Mouse (Mus musculus) forebrain, embryonic 10.5 days (tissue): Measurements from ENCODE around the gene Elane. TPM values are rescaled to one million over a fixed set of nuclear protein-coding genes. Genes with fewer than 3 reads are reported as not detected.
"Not testable (repeated sequence)": the region's sequence is repeated elsewhere in the genome, so short reads cannot be mapped to it uniquely, and the experiment has no call there.

Experiments
- DNase-seq: peaks from one replicate; pipeline ENCODE4 v3.0.0-alpha.2; 2017; ENCODE audit warnings: low spot score; ENCODE audit errors: extremely low spot score
- H3K27ac ChIP-seq: fragments of 300-500 bp; sonication (generic); 2 replicates; pipeline ENCODE4 v1.5.1; 2016; ENCODE audit warnings: mild to moderate bottlenecking
- H3K27me3 ChIP-seq: fragments of 300-500 bp; sonication (generic); 2 replicates; pipeline ENCODE4 v1.6.1; 2016; ENCODE audit warnings: mild to moderate bottlenecking; ENCODE audit not compliant: poor library complexity, severe bottlenecking
- H3K36me3 ChIP-seq: fragments of 300-500 bp; sonication (generic); replicated peaks from 2 replicates; pipeline ENCODE4 v1.6.1; 2016; ENCODE audit warnings: mild to moderate bottlenecking, moderate library complexity
- H3K4me1 ChIP-seq: fragments of 300-500 bp; sonication (generic); 2 replicates; pipeline ENCODE4 v1.6.1; 2016
- H3K4me3 ChIP-seq: fragments of 300-500 bp; sonication (generic); 2 replicates; pipeline ENCODE4 v1.5.1; 2016; ENCODE audit warnings: mild to moderate bottlenecking, moderate library complexity
- H3K9me3 ChIP-seq: fragments of 300-500 bp; sonication (generic); 2 replicates; pipeline ENCODE4 v1.6.1; 2016; ENCODE audit warnings: mild to moderate bottlenecking, moderate library complexity
- WGBS: fragments of 180-500 bp; shearing (Covaris S2); methylation state at CpG from one replicate; pipeline ENCODE4 v1.1.7; 2016; 5-methylcytosine and 5-hydroxymethylcytosine counted together
- polyA plus RNA-seq: library from polyadenylated mRNA; unstranded; fragments of >200 nt; fragmentation: Nextera tagmentation; extraction: Ambion mirVana; gene quantifications from 2 replicates; pipeline ENCODE4 v1.2.1, GENCODE M21; 2016

Elane gene
- polyA plus RNA-seq, 1 experiment from 2014 or later = not detected

GRCm38 (mm10) chr10:79874290-79874862 is 11.7 kb upstream of the Elane start, which contains the start of the genes Prtn3 and Plppr3:
Gene Prtn3 (plus strand): TSS chr10:79874476.
Gene Plppr3 (minus strand): TSS chr10:79874634.
- Histone ChIP-seq H3K27ac (peak within 1 kb of the TSS; percentile 97), H3K4me3 (peak within 1 kb of the TSS; percentile 71), H3K4me1 (peaks cover 50% of the 10 kb centered on the region), H3K9me3 (no peaks in the 10 kb centered on the region), H3K36me3 (peaks cover 34% of the 10 kb centered on the region), H3K27me3 (peaks cover 24% of the 10 kb centered on the region)
- WGBS = under 1% methylated on average over 57 of the region's 57 CpGs
- DNase-seq = peak; percentile 78

DNA sequence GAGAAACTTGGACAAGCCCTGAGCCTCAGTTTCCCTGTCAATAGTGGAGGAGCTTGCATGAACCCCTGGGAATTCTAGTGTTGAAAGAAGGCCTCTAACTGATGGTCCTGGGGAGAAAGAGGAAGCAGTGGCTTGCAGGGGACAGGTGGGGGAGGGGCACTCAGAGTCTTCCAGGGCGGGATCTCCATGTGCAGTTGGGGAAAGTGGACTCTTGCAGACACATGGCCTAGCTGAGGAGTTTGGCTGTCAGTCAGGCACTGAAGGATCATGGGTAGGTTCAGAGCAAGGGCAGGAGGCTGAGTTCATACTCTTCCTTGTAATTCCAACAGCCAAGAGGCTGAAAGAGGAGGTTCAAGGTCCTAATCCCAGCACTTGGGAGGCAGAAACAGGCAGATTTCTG is 8.9 kb upstream of the Elane start:
- Histone ChIP-seq H3K36me3 (peaks cover 8% of the 10 kb centered on the region), H3K4me3 (no peak overlapping the region), H3K27me3 (peaks cover 52% of the 10 kb centered on the region), H3K4me1 (peaks cover 61% of the 10 kb centered on the region), H3K27ac (no peak overlapping the region), H3K9me3 (no peaks in the 10 kb centered on the region)
- WGBS = 58% methylated on average over 1 of the region's 1 CpGs
- DNase-seq = no peak

GRCm38 (mm10) chr10:79877757-79878156 is 8.3 kb upstream of the Elane start:
- no peaks in the 10 kb centered on the region for H3K9me3 ChIP-seq
- H3K4me1 ChIP-seq = peaks cover 62% of the 10 kb centered on the region
- peaks cover 57% of the 10 kb centered on the region for H3K27me3 ChIP-seq
- DNase-seq = no peak
- H3K4me3 ChIP-seq = no peak overlapping the region
- H3K27ac ChIP-seq = no peak overlapping the region
- 55% methylated on average over 12 of the region's 12 CpGs for WGBS
- H3K36me3 ChIP-seq = peaks cover 2% of the 10 kb centered on the region

DNA sequence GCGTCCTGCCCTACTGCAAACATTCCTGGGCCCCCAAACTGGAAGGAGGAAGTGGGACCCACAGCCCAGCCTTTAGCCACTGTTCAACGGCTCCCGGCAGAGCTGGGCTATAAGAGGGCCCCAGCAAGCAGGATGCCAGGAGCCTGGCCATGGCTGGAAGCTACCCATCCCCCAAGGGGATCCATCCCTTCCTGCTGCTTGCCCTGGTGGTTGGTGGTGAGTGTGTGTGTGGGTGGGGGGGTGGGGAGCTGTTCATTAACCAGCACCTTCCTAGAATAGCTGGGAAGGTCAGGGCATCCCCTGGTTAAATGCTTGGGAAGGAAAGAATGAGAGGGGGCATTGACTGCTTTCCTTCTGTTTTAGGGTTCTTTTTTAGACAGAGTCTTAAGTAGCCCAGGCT is 6.5 kb upstream of the Elane start:
- no peak for DNase-seq
- peaks cover 53% of the 10 kb centered on the region for H3K4me1 ChIP-seq
- WGBS = 45% methylated on average over 3 of the region's 3 CpGs
- no peaks in the 10 kb centered on the region for H3K9me3 ChIP-seq
- H3K27me3 ChIP-seq = peaks cover 75% of the 10 kb centered on the region
- no peaks in the 10 kb centered on the region for H3K36me3 ChIP-seq
- H3K4me3 ChIP-seq = no peak overlapping the region
- no peak overlapping the region for H3K27ac ChIP-seq

DNA sequence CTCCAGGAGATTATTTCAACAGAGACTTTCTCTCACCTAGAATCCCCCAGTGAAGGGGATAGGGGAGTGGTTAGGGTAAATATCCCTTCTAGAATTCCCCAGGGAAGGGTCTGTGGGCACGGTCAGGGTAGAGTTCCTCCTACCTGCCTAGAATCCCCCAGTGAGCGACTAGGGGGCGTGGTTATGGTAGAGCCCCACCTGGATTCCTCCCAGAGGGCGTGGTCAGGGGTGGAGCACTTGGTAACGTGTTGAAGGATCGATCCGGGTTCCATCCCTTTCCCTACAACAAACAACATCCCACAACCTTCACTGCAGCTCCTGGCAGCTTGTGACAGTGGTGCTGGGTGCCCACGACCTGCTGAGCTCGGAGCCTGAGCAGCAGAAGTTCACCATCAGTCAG is 5.3 kb upstream of the Elane start:
- WGBS = 17% methylated on average over 9 of the region's 9 CpGs
- Histone ChIP-seq H3K4me3 (peak overlapping the region; percentile 15; the same call in 1 of the 2 replicates), H3K4me1 (peaks cover 41% of the 10 kb centered on the region), H3K36me3 (no peaks in the 10 kb centered on the region), H3K27ac (no peak overlapping the region), H3K27me3 (peaks cover 67% of the 10 kb centered on the region), H3K9me3 (no peaks in the 10 kb centered on the region)
- no peak for DNase-seq

- no peaks in the 10 kb centered on the region for H3K36me3 ChIP-seq
- peaks cover 67% of the 10 kb centered on the region for H3K27me3 ChIP-seq
- peak overlapping the region; percentile 36 for H3K4me3 ChIP-seq
- no peaks in the 10 kb centered on the region for H3K9me3 ChIP-seq
- WGBS = 8% methylated on average over 22 of the region's 22 CpGs
- no peak for DNase-seq
- peak overlapping the region; percentile 31; the same call in 1 of the 2 replicates for H3K27ac ChIP-seq
- H3K4me1 ChIP-seq = peaks cover 40% of the 10 kb centered on the region
Observed at GRCm38 (mm10) chr10:79881981-79882380, 4.1 kb upstream of the Elane start.

DNA sequence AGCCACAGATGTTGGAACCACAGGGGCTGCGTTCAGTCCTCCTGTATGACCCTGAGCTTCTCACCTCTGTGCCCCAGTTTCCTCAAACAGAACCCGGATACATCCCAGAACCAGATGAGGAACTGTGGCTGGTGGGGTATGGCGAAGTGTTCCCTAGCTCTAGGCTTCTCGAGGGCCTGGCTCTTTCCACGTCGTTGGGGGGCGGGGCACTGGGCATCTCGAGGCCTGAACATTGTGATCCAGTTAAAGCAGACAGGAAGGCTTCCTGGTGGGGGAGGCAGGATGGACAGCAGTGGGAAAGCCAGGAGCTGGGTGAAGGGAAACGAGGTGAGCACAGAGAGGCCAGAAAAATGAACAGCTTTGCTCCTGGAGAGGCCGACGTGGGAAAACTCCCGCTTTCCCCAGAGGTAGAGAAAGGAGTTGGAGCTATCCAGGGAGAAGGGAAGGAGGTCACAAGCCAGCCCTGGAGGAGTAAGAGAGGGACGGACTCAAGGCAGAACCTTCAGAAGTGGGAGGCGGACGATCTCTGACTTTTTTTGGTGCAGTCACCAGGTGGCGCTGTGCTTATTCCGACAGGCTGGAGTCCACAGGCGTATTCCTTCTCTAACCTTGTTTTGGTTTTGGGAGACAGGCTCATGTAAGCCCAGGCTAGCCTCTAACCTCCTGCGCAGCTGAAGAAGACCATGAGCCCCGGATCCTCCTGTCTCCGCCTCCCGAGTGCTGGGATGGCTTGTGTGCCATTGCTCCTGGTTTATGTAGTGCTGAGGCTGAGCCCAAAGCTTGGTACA is 2.6 kb upstream of the Elane start:
- H3K27me3 ChIP-seq = peaks cover 74% of the 10 kb centered on the region
- WGBS = 16% methylated on average over 22 of the region's 22 CpGs
- peaks cover 29% of the 10 kb centered on the region for H3K4me1 ChIP-seq
- H3K4me3 ChIP-seq = peak overlapping the region; percentile 24
- peak; percentile 76 for DNase-seq
- no peaks in the 10 kb centered on the region for H3K9me3 ChIP-seq
- no peak overlapping the region for H3K27ac ChIP-seq
- no peaks in the 10 kb centered on the region for H3K36me3 ChIP-seq

GRCm38 (mm10) chr10:79884446-79884845 is 1.6 kb upstream of the Elane start:
- Histone ChIP-seq H3K36me3 (no peaks in the 10 kb centered on the region), H3K4me1 (peaks cover 25% of the 10 kb centered on the region), H3K9me3 (no peaks in the 10 kb centered on the region), H3K27ac (no peak overlapping the region), H3K4me3 (no peak overlapping the region), H3K27me3 (peaks cover 71% of the 10 kb centered on the region)
- DNase-seq = no peak
- 83% methylated on average over 4 of the region's 4 CpGs for WGBS

GRCm38 (mm10) chr10:79884938-79885337 is 1.1 kb upstream of the Elane start:
- Histone ChIP-seq H3K27me3 (peaks cover 69% of the 10 kb centered on the region), H3K4me1 (peaks cover 23% of the 10 kb centered on the region)
- WGBS = 86% methylated on average over 3 of the region's 3 CpGs
- H3K4me3 ChIP-seq, H3K9me3 ChIP-seq, H3K36me3 ChIP-seq, DNase-seq, H3K27ac ChIP-seq: not testable (repeated sequence)

DNA sequence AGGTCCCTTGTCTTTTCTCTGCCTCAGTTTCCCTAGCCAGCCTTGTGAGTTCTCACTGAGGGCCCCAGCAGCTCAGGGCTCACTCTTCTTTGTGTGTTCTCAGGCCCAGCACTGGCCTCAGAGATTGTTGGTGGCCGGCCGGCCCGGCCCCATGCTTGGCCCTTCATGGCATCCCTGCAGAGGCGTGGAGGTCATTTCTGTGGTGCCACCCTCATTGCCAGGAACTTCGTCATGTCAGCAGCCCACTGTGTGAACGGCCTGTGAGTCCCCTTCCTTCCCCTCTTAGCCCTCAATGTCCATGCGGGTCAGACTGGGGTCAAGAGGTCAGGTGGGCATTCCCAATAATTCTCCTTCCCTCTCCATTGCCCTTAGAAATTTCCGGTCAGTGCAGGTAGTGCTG is 564 bp downstream of the Elane start:
- no peak overlapping the region for H3K27ac ChIP-seq
- H3K4me3 ChIP-seq = no peak overlapping the region

GRCm38 (mm10) chr10:79889386-79889785 is 3.3 kb downstream of the Elane start:
- Histone ChIP-seq H3K4me3 (no peak overlapping the region), H3K4me1 (0 out of 2 replicates have a peak, but pooled peaks cover 4% of the 10 kb centered on the region), H3K36me3 (peaks cover 3% of the 10 kb centered on the region; the same call in 1 of the 2 replicates), H3K27me3 (peaks cover 63% of the 10 kb centered on the region), H3K27ac (no peak overlapping the region), H3K9me3 (no peaks in the 10 kb centered on the region)
- DNase-seq = no peak
- 78% methylated on average over 2 of the region's 2 CpGs for WGBS

More for the DNA sequence above, 564 bp downstream of the Elane start:
- Histone ChIP-seq H3K4me1 (peaks cover 20% of the 10 kb centered on the region), H3K9me3 (no peaks in the 10 kb centered on the region), H3K36me3 (no peaks in the 10 kb centered on the region), H3K27me3 (peaks cover 69% of the 10 kb centered on the region)
- DNase-seq = no peak
- WGBS = 82% methylated on average over 8 of the region's 8 CpGs

DNA sequence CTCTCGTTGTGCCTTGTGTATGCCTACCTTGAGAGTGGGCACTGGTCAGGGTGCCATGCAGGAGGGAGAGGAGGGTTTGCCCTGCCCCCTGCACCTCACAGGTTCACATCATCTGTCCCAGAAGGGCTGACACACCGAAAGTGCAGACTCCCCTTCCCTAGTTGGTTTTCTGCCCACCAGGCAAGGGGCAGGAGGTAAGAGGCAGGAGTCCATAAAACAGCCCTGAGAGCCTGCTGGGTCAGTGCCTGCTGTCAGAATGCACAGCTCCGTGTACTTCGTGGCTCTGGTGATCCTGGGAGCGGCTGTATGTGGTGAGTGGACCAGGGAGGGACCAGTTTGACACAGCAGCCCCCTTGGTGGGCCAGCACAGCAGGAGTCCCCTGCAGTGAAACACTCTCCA is 4.6 kb downstream of the Elane start, which contains the start of gene Cfd:
TSS of gene Cfd (plus strand) at position 184 of the 400 bp plus-strand sequence.
- Histone ChIP-seq H3K27me3 (peaks cover 73% of the 10 kb centered on the region), H3K4me1 (0 out of 2 replicates have a peak, but pooled peaks cover 4% of the 10 kb centered on the region), H3K9me3 (no peaks in the 10 kb centered on the region), H3K27ac (no peak within 1 kb of the TSS), H3K4me3 (0 out of 2 replicates have a peak within 1 kb of the TSS, but pooled peaks have one; percentile 9), H3K36me3 (peaks cover 14% of the 10 kb centered on the region)
- 55% methylated on average over 5 of the region's 5 CpGs for WGBS
- no peak for DNase-seq
